Mouse (Mus musculus) granulocyte monocyte progenitor cell, adult 5-6 weeks (primary cell): ENCODE results near the gene Rtl1. TPM values are rescaled to one million over a fixed set of nuclear protein-coding genes. Genes with fewer than 3 reads are reported as not detected.

ENCODE experiments used
- ATAC-seq: replicated peaks from 2 replicates; pipeline ENCODE4 v1.8.0; 2016; ENCODE audit warnings: mild to moderate bottlenecking, moderate TSS enrichment, inconsistent platforms; ENCODE audit not compliant: poor library complexity, severe bottlenecking
- total RNA-seq, 2 experiments: library from RNA; stranded (forward) in 1 of 2; stranded (reverse) in 1 of 2; fragments of 200-712, 200-1000 nt in 1 of 2; fragments of >200 nt in 1 of 2; fragmentation: Nextera tagmentation in 1 of 2; gene quantifications; 2 replicates each; pipeline ENCODE4 v1.2.3; 2014 to 2017

The Rtl1 gene
- total RNA-seq, 2 experiments from 2014 or later = not detected

DNA sequence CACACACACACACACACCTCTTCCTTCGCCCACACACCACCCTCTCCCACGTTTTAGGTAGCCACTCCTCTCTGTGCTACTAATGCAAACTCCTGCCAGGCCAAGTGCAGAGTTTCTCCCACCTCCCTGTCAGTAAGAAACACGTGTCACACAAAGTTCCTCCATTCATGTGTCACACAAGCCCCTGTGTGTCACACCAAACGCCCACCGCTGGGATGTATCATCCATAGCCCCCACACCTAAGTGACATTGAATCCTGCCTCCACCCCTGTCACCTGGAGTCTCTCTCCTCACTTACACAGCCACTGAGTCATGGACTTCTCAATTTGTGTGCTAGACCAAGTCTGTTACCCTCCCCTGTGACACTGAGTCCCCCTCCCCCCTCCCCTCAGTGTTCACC, 17.9 kb downstream of the Rtl1 start:
- ATAC-seq = no peak

DNA sequence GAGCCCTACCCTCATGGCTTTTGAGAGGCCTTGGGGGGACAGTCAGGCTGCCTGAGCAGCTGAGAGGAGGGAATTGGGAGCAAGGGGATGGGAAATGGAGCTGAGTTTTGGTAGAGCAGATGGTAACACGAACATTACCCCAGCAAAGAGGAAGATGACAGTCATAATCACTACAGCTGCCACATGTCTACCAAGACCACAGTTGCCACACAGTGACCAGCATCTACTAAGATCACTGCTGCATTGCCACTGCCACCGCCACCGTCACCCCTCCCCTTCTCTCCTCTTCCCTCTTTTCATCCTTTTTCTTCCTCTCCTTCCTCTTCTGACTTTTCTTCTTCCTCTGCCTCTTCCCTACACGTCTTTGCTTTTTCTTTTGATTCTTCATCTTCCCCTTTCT, 27.9 kb downstream of the Rtl1 start:
- peak; percentile 70 for ATAC-seq

DNA sequence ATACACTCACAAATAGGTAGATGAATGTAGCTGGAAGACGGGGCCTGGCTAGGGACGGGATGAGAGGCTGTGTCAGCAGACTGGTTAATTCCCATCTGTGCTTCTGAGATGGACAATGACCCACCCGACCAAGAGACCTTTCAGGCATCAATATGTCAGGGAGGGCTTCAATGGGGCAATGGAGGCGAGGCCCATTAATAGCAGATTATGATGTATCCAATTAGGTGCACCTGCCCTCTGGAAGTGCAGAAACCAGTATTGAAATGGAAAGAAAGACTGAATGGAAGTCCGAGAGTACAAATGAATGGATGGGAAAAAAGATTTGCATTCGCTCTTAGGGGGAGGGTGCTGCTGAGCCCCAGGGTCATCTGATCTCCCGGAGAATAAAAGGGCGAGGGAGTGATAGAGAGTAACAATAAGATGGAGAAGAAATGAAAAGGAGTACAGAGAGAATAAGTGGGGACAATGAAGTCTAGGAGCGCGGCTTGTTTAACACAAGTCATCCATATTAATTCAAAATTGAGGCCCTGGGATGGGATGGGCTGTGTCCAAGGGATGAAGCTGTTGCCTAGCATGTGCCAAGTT, 39.9 kb downstream of the Rtl1 start:
- ATAC-seq = no peak

- ATAC-seq = peak; percentile 78
Observed at GRCm38 (mm10) chr12:109558891-109559487, 41.1 kb downstream of the Rtl1 start.

GRCm38 (mm10) chr12:109558226-109558824, 41.8 kb downstream of the Rtl1 start:
- ATAC-seq = no peak

- ATAC-seq = no peak
Observed at GRCm38 (mm10) chr12:109555837-109556409, 44.2 kb downstream of the Rtl1 start.

DNA sequence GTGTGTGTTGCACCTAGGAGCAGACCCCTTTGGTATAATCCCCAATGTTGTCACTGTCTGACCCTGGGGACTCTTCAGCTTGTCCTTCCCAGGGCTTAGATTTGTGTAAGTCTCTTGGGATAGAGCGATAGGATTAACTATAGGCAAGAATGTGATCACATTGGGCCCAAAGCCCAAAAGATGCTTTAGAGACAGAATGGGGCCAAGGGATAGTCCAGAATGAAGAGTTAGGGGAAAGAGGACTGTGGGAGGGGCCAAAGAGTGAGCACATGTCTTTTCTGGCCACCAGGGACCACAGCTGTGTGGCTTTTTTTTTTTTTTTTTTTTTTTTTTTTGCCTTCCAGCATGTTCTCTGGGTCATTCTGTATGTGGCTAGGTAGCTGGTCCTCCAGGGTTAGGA, 46.6 kb downstream of the Rtl1 start:
- no peak for ATAC-seq

DNA sequence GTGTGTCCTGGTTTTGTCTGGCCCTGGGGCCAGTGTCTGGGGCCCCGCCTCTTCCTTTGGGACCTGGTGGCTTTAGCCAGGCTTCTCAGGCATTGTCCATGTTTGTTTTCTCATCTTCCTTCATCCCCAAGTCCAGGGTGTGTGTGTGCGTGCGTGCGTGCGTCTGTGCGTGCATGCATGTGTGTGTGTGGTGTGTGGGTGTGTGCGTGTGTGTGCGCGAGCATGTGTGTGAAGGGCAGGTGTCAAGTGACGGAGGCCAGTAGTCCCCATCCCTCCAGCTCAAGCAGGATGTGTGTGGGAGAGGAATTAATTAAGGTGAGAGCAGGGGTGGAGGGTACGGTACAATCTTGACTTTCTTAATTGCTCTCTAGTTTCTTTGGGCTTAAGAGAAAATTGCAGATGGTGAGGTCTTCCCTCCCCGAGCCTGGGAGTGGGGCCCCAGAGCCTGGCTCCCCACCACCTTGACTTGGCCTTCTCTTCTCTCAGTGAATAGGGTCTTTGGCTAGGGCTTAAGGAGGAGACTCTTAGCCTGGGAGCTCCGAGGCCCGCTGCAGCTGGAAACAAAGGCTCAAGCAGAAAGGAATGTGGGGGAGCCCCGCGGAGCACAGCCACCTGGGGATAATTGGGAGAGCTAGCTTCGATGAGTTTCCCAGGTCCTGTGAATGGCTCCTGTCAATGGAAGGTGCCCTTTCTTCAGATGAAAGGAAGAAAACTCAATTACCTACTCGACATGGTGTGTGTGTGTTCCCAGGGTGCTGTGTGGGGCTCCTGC, 47.2 kb downstream of the Rtl1 start:
- ATAC-seq = no peak

- no peak for ATAC-seq
Observed at GRCm38 (mm10) chr12:109551771-109552170, 48.4 kb downstream of the Rtl1 start.

DNA sequence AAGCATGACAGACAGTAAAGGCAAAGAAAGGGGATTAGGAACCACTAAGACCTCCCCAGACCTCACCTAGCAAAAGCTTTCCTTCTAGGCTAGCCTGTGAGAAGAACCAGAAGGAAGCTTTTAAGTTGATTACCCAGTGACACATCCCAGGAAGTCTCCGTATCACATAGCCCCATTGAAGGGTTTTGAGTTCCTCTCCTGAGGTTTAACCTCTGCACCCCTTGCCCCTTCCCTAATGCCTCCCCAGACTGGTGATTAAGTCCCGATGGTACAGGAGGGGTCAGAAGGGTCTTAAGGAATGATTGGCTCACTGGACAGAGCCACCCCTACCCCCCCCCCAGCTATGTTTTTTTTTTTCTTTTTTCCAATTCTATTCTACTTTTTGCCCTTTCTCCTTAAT, 53.0 kb downstream of the Rtl1 start:
- no peak for ATAC-seq

DNA sequence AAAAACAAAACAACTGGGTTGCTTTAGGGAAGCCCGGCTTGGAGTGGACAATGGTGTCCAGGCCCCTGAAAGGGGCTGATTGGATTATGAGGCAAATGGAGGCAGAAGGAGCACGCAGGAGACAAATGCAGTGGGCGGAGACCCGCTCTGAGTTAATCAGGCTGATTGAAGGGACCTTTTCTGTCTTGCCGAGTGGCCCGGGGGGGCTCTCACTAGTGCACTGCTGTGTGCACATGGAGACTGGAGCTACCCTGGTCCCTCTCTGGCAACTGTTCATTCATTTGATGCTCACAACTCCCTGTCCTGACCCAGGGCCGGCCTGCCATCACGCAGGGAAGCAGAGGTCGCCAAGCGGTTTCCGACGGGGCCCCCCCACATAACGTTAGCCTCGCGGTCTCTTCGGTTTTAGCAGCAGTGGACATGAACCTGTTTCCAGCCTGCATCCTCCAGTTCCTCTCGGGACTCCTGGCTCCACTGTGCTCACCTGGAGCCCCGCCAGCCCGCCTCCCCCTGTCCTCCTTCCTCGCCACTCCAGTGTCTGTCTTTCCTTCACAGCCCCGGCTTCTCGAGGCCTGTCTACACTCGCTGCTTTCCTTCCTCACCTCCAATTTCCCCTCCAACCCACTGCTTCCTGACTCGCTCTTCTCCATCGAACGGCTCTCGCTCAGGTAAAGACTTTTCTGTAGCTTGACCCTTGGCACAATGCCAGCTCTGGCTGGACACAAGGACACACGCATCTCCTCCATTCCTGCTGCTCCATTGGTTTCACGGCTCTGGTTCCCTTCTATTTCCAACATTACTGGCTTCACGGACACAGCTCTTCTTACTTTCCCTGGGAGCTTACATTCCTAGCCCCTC, 54.0 kb downstream of the Rtl1 start:
- ATAC-seq = no peak

- ATAC-seq = no peak
Observed at GRCm38 (mm10) chr12:109543281-109543923, 56.7 kb downstream of the Rtl1 start.

DNA sequence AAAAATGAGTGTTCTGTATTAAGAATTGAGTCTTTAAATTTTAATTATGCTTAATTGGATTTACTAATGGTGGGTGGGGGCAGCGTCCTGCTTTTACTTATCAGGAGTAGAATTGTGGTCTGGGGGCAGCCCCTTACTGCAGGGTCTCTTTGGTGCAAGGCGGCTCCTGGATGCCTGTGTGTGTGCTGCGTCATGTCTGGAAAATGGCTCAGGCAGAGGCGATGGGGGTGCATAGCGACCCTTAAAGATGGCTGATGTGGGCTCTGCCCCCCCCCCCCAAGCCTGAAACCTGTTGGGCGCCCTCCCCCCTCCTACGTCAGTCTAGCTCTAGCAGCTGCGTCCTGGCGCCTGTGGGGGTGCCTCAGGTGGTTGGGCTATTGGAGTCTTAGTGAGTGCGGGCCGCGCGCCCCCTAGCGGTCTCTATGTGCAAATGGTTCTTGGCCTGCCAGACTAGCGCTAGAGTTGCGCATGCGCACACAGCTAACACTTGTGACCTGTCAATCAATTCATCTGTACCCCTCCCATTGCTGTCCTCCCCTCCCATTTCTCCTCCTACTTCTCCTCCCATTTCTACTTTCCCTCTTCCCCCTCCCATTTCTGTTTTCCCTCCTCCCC, 57.4 kb downstream of the Rtl1 start:
- peak; percentile 86 for ATAC-seq

GRCm38 (mm10) chr12:109542011-109542410, 58.1 kb downstream of the Rtl1 start:
- no peak for ATAC-seq

DNA sequence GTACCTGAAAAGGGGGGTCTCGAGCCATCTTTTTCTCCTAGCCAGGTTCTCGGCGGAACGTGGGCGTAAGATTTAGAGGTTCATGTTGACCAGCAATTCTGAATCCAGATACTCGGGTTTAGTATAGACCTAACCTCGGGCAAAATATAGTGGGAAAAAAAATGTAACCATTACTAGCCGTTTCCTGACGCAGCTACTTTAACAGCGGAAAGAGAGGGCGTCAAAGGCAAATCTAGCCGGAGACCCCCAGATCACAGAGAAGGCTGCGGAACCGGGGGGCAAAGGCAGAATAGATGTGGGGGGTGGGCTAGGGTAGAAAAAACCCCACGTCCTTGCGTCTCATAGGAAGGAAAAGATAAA, 58.6 kb downstream of the Rtl1 start:
- ATAC-seq = no peak

GRCm38 (mm10) chr12:109540739-109541539, 59.2 kb downstream of the Rtl1 start:
- no peak for ATAC-seq

GRCm38 (mm10) chr12:109539950-109540349, 60.2 kb downstream of the Rtl1 start:
- ATAC-seq = no peak
